Mouse (Mus musculus): ENCODE results near the gene Lrrc66. TPM values are rescaled to one million over a fixed set of nuclear protein-coding genes. Genes with fewer than 3 reads are reported as not detected.
A peak's percentile ranks its signal among the peaks of the same experiment; 100 is the strongest.

The Lrrc66 gene
- polyA plus RNA-seq (2014; fragmentation: Nextera tagmentation; extraction: Ambion mirVana) = 0.15 TPM in 1 of 2 replicates, not detected in the other

- DNase-seq (ENCODE audit: low spot score) (no peak), ATAC-seq (ENCODE audit: low FRiP score) (no peak)
- Histone ChIP-seq H3K9ac (ENCODE audit: low read depth, low read length) (no peak within 1 kb of the TSS), H3K4me1 (replicated peaks; ENCODE audit: control insufficient read depth, insufficient read depth, low read length) (no peaks in the 10 kb centered on the region), H3K4me3 (ENCODE audit: low read depth, low read length) (no peak within 1 kb of the TSS), H3K9me3 (ENCODE audit: control insufficient read depth, low read length) (no peaks in the 10 kb centered on the region), H3K27ac (ENCODE audit: low read depth, low read length) (no peak within 1 kb of the TSS), H3K4me2 (replicated peaks; ENCODE audit: low read depth, low read length) (no peak within 1 kb of the TSS), H3K27me3 (ENCODE audit: control insufficient read depth, insufficient read depth, low read length) (no peaks in the 10 kb centered on the region), H3K36me3 (ENCODE audit: control insufficient read depth, insufficient read depth, low read length) (no peaks in the 10 kb centered on the region)
- WGBS = 76% methylated on average over 8 of the region's 8 CpGs
Measured at GRCm38 (mm10) chr5:73632291-73632690, at the start of gene Lrrc66. TSS of gene Lrrc66 (minus strand) at chr5:73632526.

- Histone ChIP-seq H3K9ac (ENCODE audit: low read depth, low read length) (no peak overlapping the region), H3K27me3 (ENCODE audit: control insufficient read depth, insufficient read depth, low read length) (no peaks in the 10 kb centered on the region), H3K4me3 (ENCODE audit: low read depth, low read length) (no peak overlapping the region), H3K9me3 (ENCODE audit: control insufficient read depth, low read length) (no peaks in the 10 kb centered on the region), H3K4me2 (replicated peaks; ENCODE audit: low read depth, low read length) (no peak overlapping the region), H3K4me1 (replicated peaks; ENCODE audit: control insufficient read depth, insufficient read depth, low read length) (no peaks in the 10 kb centered on the region), H3K36me3 (ENCODE audit: control insufficient read depth, insufficient read depth, low read length) (no peaks in the 10 kb centered on the region), H3K27ac (ENCODE audit: low read depth, low read length) (no peak overlapping the region)
- DNase-seq (ENCODE audit: low spot score) (no peak), ATAC-seq (ENCODE audit: low FRiP score) (no peak)
- 78% methylated on average over 13 of the region's 13 CpGs for WGBS
Measured at GRCm38 (mm10) chr5:73676626-73677025, 44.3 kb upstream of the Lrrc66 start.

- no peak for ATAC-seq (ENCODE audit: low FRiP score)
- Histone ChIP-seq H3K4me3 (ENCODE audit: low read depth, low read length) (no peak overlapping the region), H3K4me2 (replicated peaks; ENCODE audit: low read depth, low read length) (no peak overlapping the region), H3K9ac (ENCODE audit: low read depth, low read length) (no peak overlapping the region), H3K4me1 (replicated peaks; ENCODE audit: control insufficient read depth, insufficient read depth, low read length) (no peaks in the 10 kb centered on the region), H3K27me3 (ENCODE audit: control insufficient read depth, insufficient read depth, low read length) (no peaks in the 10 kb centered on the region), H3K36me3 (ENCODE audit: control insufficient read depth, insufficient read depth, low read length) (no peaks in the 10 kb centered on the region), H3K27ac (ENCODE audit: low read depth, low read length) (no peak overlapping the region), H3K9me3 (ENCODE audit: control insufficient read depth, low read length) (no peaks in the 10 kb centered on the region)
- no peak for DNase-seq (ENCODE audit: low spot score)
- WGBS = 87% methylated on average over 3 of the region's 3 CpGs
Measured at GRCm38 (mm10) chr5:73675604-73676003, 43.3 kb upstream of the Lrrc66 start.

- H3K4me3 ChIP-seq (ENCODE audit: low read depth, low read length) = no peak overlapping the region
- H3K4me2 ChIP-seq (replicated peaks; ENCODE audit: low read depth, low read length) = peak overlapping the region; percentile 23; the same call in 1 of the 2 replicates
- H3K9me3 ChIP-seq (ENCODE audit: control insufficient read depth, low read length) = no peaks in the 10 kb centered on the region
- no peak for ATAC-seq (ENCODE audit: low FRiP score)
- no peaks in the 10 kb centered on the region for H3K4me1 ChIP-seq (replicated peaks; ENCODE audit: control insufficient read depth, insufficient read depth, low read length)
- H3K9ac ChIP-seq (ENCODE audit: low read depth, low read length) = no peak overlapping the region
- WGBS = 50% methylated on average over 26 of the region's 26 CpGs
- DNase-seq (ENCODE audit: low spot score) = peak; percentile 9
- H3K27me3 ChIP-seq (ENCODE audit: control insufficient read depth, insufficient read depth, low read length) = no peaks in the 10 kb centered on the region
- no peaks in the 10 kb centered on the region for H3K36me3 ChIP-seq (ENCODE audit: control insufficient read depth, insufficient read depth, low read length)
- no peak overlapping the region for H3K27ac ChIP-seq (ENCODE audit: low read depth, low read length)
Measured at GRCm38 (mm10) chr5:73669386-73669785, 37.1 kb upstream of the Lrrc66 start.

- Histone ChIP-seq H3K4me2 (replicated peaks; ENCODE audit: low read depth, low read length) (no peak overlapping the region), H3K4me3 (ENCODE audit: low read depth, low read length) (no peak overlapping the region), H3K9ac (ENCODE audit: low read depth, low read length) (no peak overlapping the region), H3K4me1 (replicated peaks; ENCODE audit: control insufficient read depth, insufficient read depth, low read length) (no peaks in the 10 kb centered on the region), H3K9me3 (ENCODE audit: control insufficient read depth, low read length) (no peaks in the 10 kb centered on the region), H3K27me3 (ENCODE audit: control insufficient read depth, insufficient read depth, low read length) (no peaks in the 10 kb centered on the region), H3K27ac (ENCODE audit: low read depth, low read length) (no peak overlapping the region), H3K36me3 (ENCODE audit: control insufficient read depth, insufficient read depth, low read length) (no peaks in the 10 kb centered on the region)
- DNase-seq (ENCODE audit: low spot score) = no peak
- 79% methylated on average over 2 of the region's 2 CpGs for WGBS
- ATAC-seq (ENCODE audit: low FRiP score) = no peak
Measured at GRCm38 (mm10) chr5:73667877-73668276, 35.6 kb upstream of the Lrrc66 start.

GRCm38 (mm10) chr5:73666695-73667094 lies 34.4 kb upstream of the Lrrc66 start:
- 91% methylated on average over 2 of the region's 2 CpGs for WGBS
- DNase-seq (ENCODE audit: low spot score) (no peak), ATAC-seq (ENCODE audit: low FRiP score) (no peak)
- Histone ChIP-seq H3K9me3 (ENCODE audit: control insufficient read depth, low read length) (no peaks in the 10 kb centered on the region), H3K9ac (ENCODE audit: low read depth, low read length) (no peak overlapping the region), H3K36me3 (ENCODE audit: control insufficient read depth, insufficient read depth, low read length) (no peaks in the 10 kb centered on the region), H3K27ac (ENCODE audit: low read depth, low read length) (no peak overlapping the region), H3K4me3 (ENCODE audit: low read depth, low read length) (no peak overlapping the region), H3K27me3 (ENCODE audit: control insufficient read depth, insufficient read depth, low read length) (no peaks in the 10 kb centered on the region), H3K4me1 (replicated peaks; ENCODE audit: control insufficient read depth, insufficient read depth, low read length) (no peaks in the 10 kb centered on the region), H3K4me2 (replicated peaks; ENCODE audit: low read depth, low read length) (no peak overlapping the region)

- Histone ChIP-seq H3K27ac (ENCODE audit: low read depth, low read length) (no peak overlapping the region), H3K36me3 (ENCODE audit: control insufficient read depth, insufficient read depth, low read length) (no peaks in the 10 kb centered on the region), H3K9me3 (ENCODE audit: control insufficient read depth, low read length) (no peaks in the 10 kb centered on the region), H3K4me3 (ENCODE audit: low read depth, low read length) (peak overlapping the region; percentile 42; the same call in 1 of the 2 replicates), H3K9ac (ENCODE audit: low read depth, low read length) (no peak overlapping the region), H3K27me3 (ENCODE audit: control insufficient read depth, insufficient read depth, low read length) (peaks cover 46% of the 10 kb centered on the region), H3K4me2 (replicated peaks; ENCODE audit: low read depth, low read length) (peak overlapping the region; percentile 84), H3K4me1 (replicated peaks; ENCODE audit: control insufficient read depth, insufficient read depth, low read length) (peaks cover 7% of the 10 kb centered on the region)
- WGBS = 2% methylated on average over 4 of the region's 4 CpGs
- no peak for ATAC-seq (ENCODE audit: low FRiP score)
- peak; percentile 39 for DNase-seq (ENCODE audit: low spot score)
Measured at GRCm38 (mm10) chr5:73651855-73652201, 19.5 kb upstream of the Lrrc66 start.

- no peak within 1 kb of the TSS for H3K27ac ChIP-seq (ENCODE audit: low read depth, low read length)
- under 1% methylated on average over 45 of the region's 57 CpGs for WGBS
Measured at GRCm38 (mm10) chr5:73651061-73651854, 18.9 kb upstream of the Lrrc66 start, which contains the start of gene Spata18. TSS of gene Spata18 (plus strand) at chr5:73651379.

More at GRCm38 (mm10) chr5:73651061-73651854, 18.9 kb upstream of the Lrrc66 start, which contains the start of gene Spata18:
- peaks cover 7% of the 10 kb centered on the region for H3K4me1 ChIP-seq (replicated peaks; ENCODE audit: control insufficient read depth, insufficient read depth, low read length)
- H3K27me3 ChIP-seq (ENCODE audit: control insufficient read depth, insufficient read depth, low read length) = peaks cover 46% of the 10 kb centered on the region
- no peaks in the 10 kb centered on the region for H3K9me3 ChIP-seq (ENCODE audit: control insufficient read depth, low read length)
- H3K9ac ChIP-seq (ENCODE audit: low read depth, low read length) = peak within 1 kb of the TSS; percentile 45
- H3K36me3 ChIP-seq (ENCODE audit: control insufficient read depth, insufficient read depth, low read length) = no peaks in the 10 kb centered on the region
- peak within 1 kb of the TSS; percentile 84 for H3K4me2 ChIP-seq (replicated peaks; ENCODE audit: low read depth, low read length)
- peak; percentile 69 for DNase-seq (ENCODE audit: low spot score)
- H3K4me3 ChIP-seq (ENCODE audit: low read depth, low read length) = peak within 1 kb of the TSS; percentile 42
- ATAC-seq (ENCODE audit: low FRiP score) = no peak

Data from hindbrain, embryonic 11.5 days (tissue).